Mouse (Mus musculus): Measurements from ENCODE around the gene Kctd2. TPM values are rescaled to one million over a fixed set of nuclear protein-coding genes. Genes with fewer than 3 reads are reported as not detected.
"Not testable (repeated sequence)": the region's sequence is repeated elsewhere in the genome, so short reads cannot be mapped to it uniquely, and the experiment has no call there.

The Kctd2 gene
- 19.6 and 21.2 TPM in 2 replicates for total RNA-seq (2015)
- total RNA-seq (2017), result 14.5 and 16.8 TPM in 2 replicates

GRCm38 (mm10) chr11:115419531-115420237 is at the start of gene Kctd2, which contains the start of gene Atp5h:
Gene Kctd2 (plus strand): TSS chr11:115420128.
Gene Atp5h (minus strand): TSS chr11:115419962.
- peak; percentile 98 for ATAC-seq (ENCODE audit: poor library complexity, severe bottlenecking)

- no peak for ATAC-seq (ENCODE audit: poor library complexity, severe bottlenecking)
Measured at GRCm38 (mm10) chr11:115370368-115370767, 49.6 kb upstream of the Kctd2 start.

GRCm38 (mm10) chr11:115371354-115371753 is 48.6 kb upstream of the Kctd2 start:
- ATAC-seq (ENCODE audit: poor library complexity, severe bottlenecking), result no peak

- ATAC-seq (ENCODE audit: poor library complexity, severe bottlenecking), result no peak
Measured at GRCm38 (mm10) chr11:115372015-115372414, 47.9 kb upstream of the Kctd2 start.

- ATAC-seq (ENCODE audit: poor library complexity, severe bottlenecking), result no peak
Measured at GRCm38 (mm10) chr11:115372737-115373136, 47.2 kb upstream of the Kctd2 start.

GRCm38 (mm10) chr11:115373805-115374694 is 45.9 kb upstream of the Kctd2 start:
- peak; percentile 68 for ATAC-seq (ENCODE audit: poor library complexity, severe bottlenecking)

- no peak for ATAC-seq (ENCODE audit: poor library complexity, severe bottlenecking)
Measured at GRCm38 (mm10) chr11:115374695-115375425, 45.1 kb upstream of the Kctd2 start.

- ATAC-seq (ENCODE audit: poor library complexity, severe bottlenecking), result no peak
Measured at GRCm38 (mm10) chr11:115376722-115377121, 43.2 kb upstream of the Kctd2 start.

GRCm38 (mm10) chr11:115377254-115377653 is 42.7 kb upstream of the Kctd2 start:
- no peak for ATAC-seq (ENCODE audit: poor library complexity, severe bottlenecking)

GRCm38 (mm10) chr11:115377854-115378253 is 42.1 kb upstream of the Kctd2 start:
- ATAC-seq (ENCODE audit: poor library complexity, severe bottlenecking), result no peak

GRCm38 (mm10) chr11:115381276-115381675 is 38.7 kb upstream of the Kctd2 start:
- no peak for ATAC-seq (ENCODE audit: poor library complexity, severe bottlenecking)

GRCm38 (mm10) chr11:115381743-115382539 is 38.0 kb upstream of the Kctd2 start, which contains the start of gene Cdr2l:
Gene Cdr2l (plus strand): TSS chr11:115381916.
- ATAC-seq (ENCODE audit: poor library complexity, severe bottlenecking), result no peak

- ATAC-seq (ENCODE audit: poor library complexity, severe bottlenecking), result no peak
Measured at GRCm38 (mm10) chr11:115382891-115383290, 37.0 kb upstream of the Kctd2 start.

GRCm38 (mm10) chr11:115383701-115384474 is 36.0 kb upstream of the Kctd2 start:
- ATAC-seq (ENCODE audit: poor library complexity, severe bottlenecking), result no peak

GRCm38 (mm10) chr11:115384587-115384986 is 35.3 kb upstream of the Kctd2 start:
- ATAC-seq (ENCODE audit: poor library complexity, severe bottlenecking), result no peak

GRCm38 (mm10) chr11:115386859-115387258 is 33.1 kb upstream of the Kctd2 start:
- not testable (repeated sequence) for ATAC-seq (ENCODE audit: poor library complexity, severe bottlenecking)

GRCm38 (mm10) chr11:115391358-115391757 is 28.6 kb upstream of the Kctd2 start:
- ATAC-seq (ENCODE audit: poor library complexity, severe bottlenecking), result no peak

GRCm38 (mm10) chr11:115393721-115394325 is 26.1 kb upstream of the Kctd2 start:
- no peak for ATAC-seq (ENCODE audit: poor library complexity, severe bottlenecking)

GRCm38 (mm10) chr11:115398085-115398484 is 21.8 kb upstream of the Kctd2 start:
- peak; percentile 80 for ATAC-seq (ENCODE audit: poor library complexity, severe bottlenecking)

All from megakaryocyte, adult 5-6 weeks (primary cell).